Mouse (Mus musculus): Measurements from ENCODE around the gene Gm10972.
"Not testable (repeated sequence)": the region's sequence is repeated elsewhere in the genome, so short reads cannot be mapped to it uniquely, and the experiment has no call there.

GRCm38 (mm10) chr3:94689195-94689594, 46.3 kb downstream of the Gm10972 start:
- TF ChIP-seq POLR2A (IDR thresholded peaks at IDR 0.05; ENCODE audit: low read depth, low read length); CTCF (conservative IDR thresholded peaks at IDR 0.05; ENCODE audit: insufficient read depth, insufficient read length, low read depth, low read length): not testable (repeated sequence)
